Mouse (Mus musculus) testis, adult 2 months (tissue): ENCODE measurements around the gene Casc1.

ENCODE experiments used
- CTCF ChIP-seq: fragments of 200-500 bp; IDR thresholded peaks from 2 replicates; pipeline ENCODE4 v1.5.1; 2012; ENCODE audit warnings: low read depth, mild to moderate bottlenecking, inconsistent platforms, low read length, moderate library complexity; ENCODE audit not compliant: control insufficient read depth, insufficient read depth, insufficient replicate concordance
- POLR2A ChIP-seq: fragments of 200-500 bp; IDR thresholded peaks from 2 replicates; pipeline ENCODE4 v1.6.1; 2012; ENCODE audit warnings: low read depth, mild to moderate bottlenecking, inconsistent platforms, low read length, moderate library complexity; ENCODE audit not compliant: control insufficient read depth

DNA sequence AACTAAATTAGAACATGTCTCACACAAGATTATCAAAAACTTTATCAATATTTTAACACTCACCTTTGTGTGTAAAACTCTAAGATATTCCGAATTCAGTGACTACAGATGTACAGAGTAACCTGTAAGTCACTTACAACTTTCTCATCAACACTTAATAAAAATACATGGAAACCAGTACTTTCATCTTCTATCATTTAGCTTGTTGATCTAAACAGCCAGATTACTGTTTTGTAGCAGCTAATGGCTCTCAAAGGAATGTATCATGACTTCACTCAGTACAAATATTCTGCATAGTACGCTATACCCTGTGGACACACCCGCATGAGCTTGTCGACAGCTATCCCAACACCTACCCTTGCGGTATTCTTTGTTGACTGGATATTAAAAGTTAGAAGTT lies 36.0 kb upstream of the Casc1 start:
- no peak for TF ChIP-seq CTCF
- no peak for TF ChIP-seq POLR2A
